Mouse (Mus musculus) spleen, adult 10 weeks (tissue): ENCODE measurements around the gene Nrtn. TPM values are rescaled to one million over a fixed set of nuclear protein-coding genes. Genes with fewer than 3 reads are reported as not detected.

Source experiments
- polyA plus RNA-seq: library from polyadenylated mRNA; stranded (reverse); fragments of 350-450 nt; fragmentation: Illumina TruSeq; extraction: RNeasy Lipid Tissue Mini Kit (QIAGEN cat#74804); gene quantifications from one replicate; pipeline ENCODE4 v1.2.3, GENCODE M21; 2015; ENCODE audit warnings: low replicate concordance; ENCODE audit not compliant: insufficient read depth

Gene Nrtn
- polyA plus RNA-seq = not detected

GRCm38 (mm10) chr17:56757416-56758123 is at the start of gene Nrtn:
Gene Nrtn (minus strand): TSS chr17:56757530.

GRCm38 (mm10) chr17:56769950-56770349 is 12.6 kb upstream of the Nrtn start, which contains the start of gene Prr22:
Gene Prr22 (plus strand): TSS chr17:56770250.

GRCm38 (mm10) chr17:56764474-56765354 is 7.4 kb upstream of the Nrtn start, which contains the start of gene Dus3l:
Gene Dus3l (plus strand): TSS chr17:56764757.

GRCm38 (mm10) chr17:56717363-56718058 is 39.8 kb downstream of the Nrtn start, which contains the start of the genes Ndufa11 and Vmac:
Gene Ndufa11 (plus strand): TSS chr17:56717767.
Gene Vmac (minus strand): TSS chr17:56718022.

Other genes with a start within 250 kb of the Nrtn start
- not detected for gene Znrf4, start 245.1 kb downstream of the Nrtn start, polyA plus RNA-seq
- 3.7 TPM for gene Gm20219, start 203.1 kb downstream of the Nrtn start, polyA plus RNA-seq
- gene Safb2, start 172.9 kb downstream of the Nrtn start, polyA plus RNA-seq = 210 TPM
- gene Safb, start 172.7 kb downstream of the Nrtn start, polyA plus RNA-seq = 93.0 TPM
- gene 2410015M20Rik, start 147.8 kb downstream of the Nrtn start, polyA plus RNA-seq = 76.3 TPM
- 36.7 TPM for gene Rpl36, start 144.1 kb downstream of the Nrtn start, polyA plus RNA-seq
- gene Lonp1, start 130.6 kb downstream of the Nrtn start, polyA plus RNA-seq = 20.3 TPM
- 0.35 TPM for gene Catsperd, start 129.4 kb downstream of the Nrtn start, polyA plus RNA-seq
- gene Ranbp3, start 84.2 kb downstream of the Nrtn start, polyA plus RNA-seq = 25.8 TPM
- gene Ndufa11, start 39.8 kb downstream of the Nrtn start, polyA plus RNA-seq = 12.6 TPM
- 17.4 TPM for gene Vmac, start 39.5 kb downstream of the Nrtn start, polyA plus RNA-seq
- gene Dus3l, start 7.2 kb upstream of the Nrtn start, polyA plus RNA-seq = 8.4 TPM
- 0.18 TPM for gene Prr22, start 12.7 kb upstream of the Nrtn start, polyA plus RNA-seq
- 1.8 TPM for gene Rfx2, start 73.5 kb upstream of the Nrtn start, polyA plus RNA-seq
- not detected for gene Acsbg2, start 116.9 kb upstream of the Nrtn start, polyA plus RNA-seq
- 0.19 TPM for gene 1700061G19Rik, start 117.9 kb upstream of the Nrtn start, polyA plus RNA-seq
- 8.2 TPM for gene Mllt1, start 177.9 kb upstream of the Nrtn start, polyA plus RNA-seq
- gene Acer1, start 224.6 kb upstream of the Nrtn start, polyA plus RNA-seq = not detected
- 11.5 TPM for gene Clpp, start 232.8 kb upstream of the Nrtn start, polyA plus RNA-seq
- gene Alkbh7, start 239.8 kb upstream of the Nrtn start, polyA plus RNA-seq = 7.3 TPM
- not detected for gene Pspn, start 242.5 kb upstream of the Nrtn start, polyA plus RNA-seq